Mouse (Mus musculus): ENCODE measurements around the gene Ppargc1a. TPM values are rescaled to one million over a fixed set of nuclear protein-coding genes. Genes with fewer than 3 reads are reported as not detected.
A peak's percentile ranks its signal among the peaks of the same experiment; 100 is the strongest.

The Ppargc1a gene
- polyA plus RNA-seq, 1 experiment = 23.0 TPM

DNA sequence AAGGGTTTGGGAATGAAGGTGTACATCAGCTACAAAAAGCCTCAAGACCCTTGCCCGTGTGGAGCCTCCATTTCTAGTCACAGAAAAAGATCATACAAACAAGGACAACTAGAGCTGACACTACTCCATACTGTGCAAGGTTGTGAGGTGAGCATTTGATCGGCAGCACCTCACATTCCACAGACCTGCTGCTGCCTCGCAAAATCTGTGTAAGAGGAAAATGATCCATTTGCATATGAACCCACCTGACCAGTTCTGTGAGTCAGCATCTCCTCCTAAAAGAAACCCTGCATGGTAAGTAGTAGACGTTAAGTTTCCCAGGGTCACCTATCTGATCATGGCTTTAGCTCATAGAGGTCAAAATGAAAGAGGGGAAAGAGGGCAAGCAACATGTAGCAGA, 135.5 kb downstream of the Ppargc1a start:
- TF ChIP-seq CTCF (conservative IDR thresholded peaks at IDR 0.05; ENCODE audit: insufficient read depth, insufficient read length, low read depth, low read length) (no peak), POLR2A (IDR thresholded peaks at IDR 0.05; ENCODE audit: low read depth, low read length) (no peak)
- peak; percentile 44 for DNase-seq
- Histone ChIP-seq H3K36me3 (ENCODE audit: control insufficient read depth, insufficient read depth, low read length) (no peaks in the 10 kb centered on the region), H3K4me1 (ENCODE audit: control insufficient read depth, insufficient read depth, low read length) (peaks cover 8% of the 10 kb centered on the region), H3K27ac (ENCODE audit: insufficient read depth, low read depth, low read length) (no peak overlapping the region), H3K27me3 (replicated peaks; ENCODE audit: control insufficient read depth, insufficient read depth, low read length) (no peaks in the 10 kb centered on the region), H3K4me3 (ENCODE audit: insufficient read depth, low read depth, low read length) (no peak overlapping the region)
- 49% methylated on average over 4 of the region's 4 CpGs for WGBS

GRCm38 (mm10) chr5:51426406-51426805, 141.1 kb downstream of the Ppargc1a start:
- DNase-seq = peak; percentile 93
- Histone ChIP-seq H3K4me1 (ENCODE audit: control insufficient read depth, insufficient read depth, low read length) (peaks cover 7% of the 10 kb centered on the region), H3K27me3 (replicated peaks; ENCODE audit: control insufficient read depth, insufficient read depth, low read length) (no peaks in the 10 kb centered on the region), H3K4me3 (ENCODE audit: insufficient read depth, low read depth, low read length) (no peak overlapping the region), H3K36me3 (ENCODE audit: control insufficient read depth, insufficient read depth, low read length) (no peaks in the 10 kb centered on the region), H3K27ac (ENCODE audit: insufficient read depth, low read depth, low read length) (peak overlapping the region; percentile 59)
- TF ChIP-seq CTCF (conservative IDR thresholded peaks at IDR 0.05; ENCODE audit: insufficient read depth, insufficient read length, low read depth, low read length) (no peak), POLR2A (IDR thresholded peaks at IDR 0.05; ENCODE audit: low read depth, low read length) (no peak)

DNA sequence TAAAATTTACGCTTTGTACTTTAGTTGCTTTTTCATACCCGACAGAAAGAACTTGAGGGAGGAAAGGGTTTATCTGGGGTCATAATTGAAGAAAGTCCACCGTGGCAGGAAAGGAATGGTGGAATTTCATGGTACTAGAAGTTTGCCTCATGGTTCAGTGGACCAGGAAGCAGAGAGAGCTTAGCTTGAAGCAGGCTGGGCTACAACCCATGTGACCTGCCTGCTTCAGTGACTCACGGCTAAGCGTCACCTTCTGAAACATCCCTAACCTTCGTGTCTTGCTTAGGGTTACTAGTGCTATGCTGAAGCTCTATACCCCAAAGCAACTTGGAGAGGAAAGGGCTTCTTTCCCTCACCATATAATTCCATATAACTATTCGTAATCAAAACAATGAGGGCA, 151.1 kb downstream of the Ppargc1a start:
- peak overlapping the region; percentile 3; the same call in 1 of the 2 replicates for H3K27ac ChIP-seq (ENCODE audit: insufficient read depth, low read depth, low read length)
- DNase-seq = peak; percentile 32
- TF ChIP-seq CTCF (conservative IDR thresholded peaks at IDR 0.05; ENCODE audit: insufficient read depth, insufficient read length, low read depth, low read length) (no peak), POLR2A (IDR thresholded peaks at IDR 0.05; ENCODE audit: low read depth, low read length) (no peak)
- H3K4me1 ChIP-seq (ENCODE audit: control insufficient read depth, insufficient read depth, low read length) = peaks cover 8% of the 10 kb centered on the region; the same call in 1 of the 2 replicates
- H3K27me3 ChIP-seq (replicated peaks; ENCODE audit: control insufficient read depth, insufficient read depth, low read length) = no peaks in the 10 kb centered on the region
- WGBS = 44% methylated on average over 7 of the region's 7 CpGs
- no peaks in the 10 kb centered on the region for H3K36me3 ChIP-seq (ENCODE audit: control insufficient read depth, insufficient read depth, low read length)
- no peak overlapping the region for H3K4me3 ChIP-seq (ENCODE audit: insufficient read depth, low read depth, low read length)

- Histone ChIP-seq H3K4me3 (ENCODE audit: insufficient read depth, low read depth, low read length) (no peak overlapping the region), H3K4me1 (ENCODE audit: control insufficient read depth, insufficient read depth, low read length) (peaks cover 8% of the 10 kb centered on the region; the same call in 1 of the 2 replicates), H3K27ac (ENCODE audit: insufficient read depth, low read depth, low read length) (no peak overlapping the region), H3K27me3 (replicated peaks; ENCODE audit: control insufficient read depth, insufficient read depth, low read length) (no peaks in the 10 kb centered on the region), H3K36me3 (ENCODE audit: control insufficient read depth, insufficient read depth, low read length) (no peaks in the 10 kb centered on the region)
- no peak for TF ChIP-seq CTCF (conservative IDR thresholded peaks at IDR 0.05; ENCODE audit: insufficient read depth, insufficient read length, low read depth, low read length)
- no peak for TF ChIP-seq POLR2A (IDR thresholded peaks at IDR 0.05; ENCODE audit: low read depth, low read length)
- WGBS = 76% methylated on average over 2 of the region's 2 CpGs
- no peak for DNase-seq
Observed at GRCm38 (mm10) chr5:51415456-51415855, 152.1 kb downstream of the Ppargc1a start.

GRCm38 (mm10) chr5:51412303-51413117, 155.0 kb downstream of the Ppargc1a start:
- no peaks in the 10 kb centered on the region for H3K36me3 ChIP-seq (ENCODE audit: control insufficient read depth, insufficient read depth, low read length)
- no peak for TF ChIP-seq POLR2A (IDR thresholded peaks at IDR 0.05; ENCODE audit: low read depth, low read length)
- TF ChIP-seq CTCF (conservative IDR thresholded peaks at IDR 0.05; ENCODE audit: insufficient read depth, insufficient read length, low read depth, low read length) = no peak
- peaks cover 8% of the 10 kb centered on the region; the same call in 1 of the 2 replicates for H3K4me1 ChIP-seq (ENCODE audit: control insufficient read depth, insufficient read depth, low read length)
- H3K27me3 ChIP-seq (replicated peaks; ENCODE audit: control insufficient read depth, insufficient read depth, low read length) = no peaks in the 10 kb centered on the region
- H3K4me3 ChIP-seq (ENCODE audit: insufficient read depth, low read depth, low read length) = no peak overlapping the region
- DNase-seq = peak; percentile 57
- 29% methylated on average over 12 of the region's 12 CpGs for WGBS
- H3K27ac ChIP-seq (ENCODE audit: insufficient read depth, low read depth, low read length) = peak overlapping the region; percentile 35

- Histone ChIP-seq H3K36me3 (ENCODE audit: control insufficient read depth, insufficient read depth, low read length) (no peaks in the 10 kb centered on the region), H3K27me3 (replicated peaks; ENCODE audit: control insufficient read depth, insufficient read depth, low read length) (no peaks in the 10 kb centered on the region), H3K4me1 (ENCODE audit: control insufficient read depth, insufficient read depth, low read length) (peaks cover 7% of the 10 kb centered on the region; the same call in 1 of the 2 replicates), H3K4me3 (ENCODE audit: insufficient read depth, low read depth, low read length) (no peak overlapping the region), H3K27ac (ENCODE audit: insufficient read depth, low read depth, low read length) (no peak overlapping the region)
- WGBS = 55% methylated on average over 1 of the region's 1 CpGs
- no peak for DNase-seq
- TF ChIP-seq POLR2A (IDR thresholded peaks at IDR 0.05; ENCODE audit: low read depth, low read length) (no peak), CTCF (conservative IDR thresholded peaks at IDR 0.05; ENCODE audit: insufficient read depth, insufficient read length, low read depth, low read length) (no peak)
Observed at GRCm38 (mm10) chr5:51410006-51410405, 157.5 kb downstream of the Ppargc1a start.

DNA sequence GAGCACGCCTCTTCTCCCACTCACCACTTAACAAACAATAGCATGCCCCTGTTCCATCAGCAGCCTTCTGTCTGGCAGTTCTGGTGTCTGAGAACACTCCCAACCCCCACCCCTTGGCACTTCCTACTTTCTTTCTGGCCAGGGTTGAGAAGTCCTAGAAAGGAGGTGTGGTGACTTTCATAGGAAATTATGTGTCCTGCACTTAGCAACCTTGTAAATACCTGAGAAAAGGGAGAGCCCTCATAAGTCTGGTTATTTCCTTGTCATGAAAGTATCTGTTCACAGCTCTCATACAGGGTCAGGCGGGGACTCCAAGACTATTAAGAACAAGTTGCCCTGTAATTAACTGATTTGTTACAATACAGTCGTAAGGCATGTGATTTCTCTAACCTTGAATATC, 161.1 kb downstream of the Ppargc1a start:
- H3K27me3 ChIP-seq (replicated peaks; ENCODE audit: control insufficient read depth, insufficient read depth, low read length) = no peaks in the 10 kb centered on the region
- no peaks in the 10 kb centered on the region for H3K36me3 ChIP-seq (ENCODE audit: control insufficient read depth, insufficient read depth, low read length)
- no peak overlapping the region for H3K4me3 ChIP-seq (ENCODE audit: insufficient read depth, low read depth, low read length)
- 63% methylated on average over 3 of the region's 3 CpGs for WGBS
- H3K4me1 ChIP-seq (ENCODE audit: control insufficient read depth, insufficient read depth, low read length) = peaks cover 5% of the 10 kb centered on the region; the same call in 1 of the 2 replicates
- TF ChIP-seq CTCF (conservative IDR thresholded peaks at IDR 0.05; ENCODE audit: insufficient read depth, insufficient read length, low read depth, low read length) (no peak), POLR2A (IDR thresholded peaks at IDR 0.05; ENCODE audit: low read depth, low read length) (no peak)
- H3K27ac ChIP-seq (ENCODE audit: insufficient read depth, low read depth, low read length) = peak overlapping the region; percentile 26; the same call in 1 of the 2 replicates
- peak; percentile 33 for DNase-seq

Measured in kidney, adult 2 months (tissue).